Mouse (Mus musculus) embryonic facial prominence, embryonic 14.5 days (tissue): ENCODE measurements around the gene Map2k5. TPM values are rescaled to one million over a fixed set of nuclear protein-coding genes. Genes with fewer than 3 reads are reported as not detected.

ENCODE experiments used
- ATAC-seq: fragments of 200-750 bp; cut with Nextera tagmentation; 2 replicates; pipeline ENCODE4 v1.8.0; 2017; ENCODE audit warnings: low read depth, moderate number of reproducible peaks, moderate TSS enrichment
- DNase-seq: peaks from one replicate; pipeline ENCODE4 v3.0.0-alpha.2; 2015; ENCODE audit warnings: low spot score
- H3K27ac ChIP-seq: fragments of 300-500 bp; sonication (generic); replicated peaks from 2 replicates; pipeline ENCODE4 v1.5.1; 2014; ENCODE audit warnings: low read depth, mild to moderate bottlenecking, low read length, moderate library complexity
- H3K27me3 ChIP-seq: fragments of 300-500 bp; sonication (generic); replicated peaks from 2 replicates; pipeline ENCODE4 v1.6.1; 2014; ENCODE audit warnings: low read length; ENCODE audit not compliant: control insufficient read depth, insufficient read depth
- H3K36me3 ChIP-seq: fragments of 300-500 bp; sonication (generic); 2 replicates; pipeline ENCODE4 v1.6.1; 2014; ENCODE audit warnings: low read length, mixed read lengths; ENCODE audit not compliant: control insufficient read depth, insufficient read depth
- H3K4me1 ChIP-seq: fragments of 300-500 bp; sonication (generic); 2 replicates; pipeline ENCODE4 v1.6.1; 2014; ENCODE audit warnings: antibody characterized with exemption, low read length; ENCODE audit not compliant: control insufficient read depth, insufficient read depth
- H3K4me2 ChIP-seq: fragments of 300-500 bp; sonication (generic); 2 replicates; pipeline ENCODE4 v1.6.1; 2014; ENCODE audit warnings: low read depth, mild to moderate bottlenecking, low read length, moderate library complexity, mixed read lengths
- H3K4me3 ChIP-seq: fragments of 300-500 bp; sonication (generic); 2 replicates; pipeline ENCODE4 v1.5.1; 2014; ENCODE audit warnings: low read depth, mild to moderate bottlenecking, low read length
- H3K9ac ChIP-seq: fragments of 300-500 bp; sonication (generic); 2 replicates; pipeline ENCODE4 v1.6.1; 2014; ENCODE audit warnings: low read depth, mild to moderate bottlenecking, low read length, moderate library complexity, mixed read lengths
- H3K9me3 ChIP-seq: fragments of 300-500 bp; sonication (generic); 2 replicates; pipeline ENCODE4 v1.6.1; 2016; ENCODE audit warnings: low read length; ENCODE audit not compliant: control insufficient read depth
- WGBS: fragments of 180-500 bp; shearing (Covaris S2); extraction: QIAGEN DNeasy Blood & Tissue Kit; methylation state at CpG from one replicate; pipeline ENCODE4 v1.1.7; 2014; 5-methylcytosine and 5-hydroxymethylcytosine counted together
- polyA plus RNA-seq: library from polyadenylated mRNA; unstranded; fragments of >200 nt; fragmentation: Nextera tagmentation; extraction: Ambion mirVana; gene quantifications from 2 replicates; pipeline ENCODE4 v1.2.1, GENCODE M21; 2014

Gene Map2k5
- polyA plus RNA-seq, 1 experiment from 2014 or later, result 31.3 TPM

DNA sequence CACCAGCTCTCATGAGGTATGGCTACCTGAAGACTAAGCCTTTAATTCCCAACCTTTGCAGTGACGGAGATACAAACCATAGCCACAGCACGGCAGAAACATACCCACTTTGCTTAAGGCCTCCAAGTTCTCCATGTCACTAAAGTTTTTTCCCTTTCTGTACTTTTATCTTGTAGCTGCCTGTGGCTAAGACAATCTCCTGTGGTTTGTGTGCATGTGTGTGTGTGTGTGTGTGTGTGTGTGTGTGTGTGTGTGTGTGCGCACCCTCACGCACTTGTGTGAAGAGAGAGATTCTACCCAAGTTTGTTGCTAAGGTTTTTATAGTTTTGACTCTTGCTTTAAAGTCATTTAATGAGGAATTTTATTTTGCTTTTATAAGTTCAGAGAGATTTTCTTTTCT lies 5.1 kb upstream of the Map2k5 start:
- Histone ChIP-seq H3K36me3 (no peaks in the 10 kb centered on the region), H3K4me1 (no peaks in the 10 kb centered on the region), H3K27me3 (no peaks in the 10 kb centered on the region), H3K27ac (no peak overlapping the region), H3K4me3 (no peak overlapping the region), H3K9ac (no peak overlapping the region), H3K4me2 (no peak overlapping the region), H3K9me3 (no peaks in the 10 kb centered on the region)
- 88% methylated on average over 4 of the region's 4 CpGs for WGBS
- ATAC-seq, result no peak
- no peak for DNase-seq

DNA sequence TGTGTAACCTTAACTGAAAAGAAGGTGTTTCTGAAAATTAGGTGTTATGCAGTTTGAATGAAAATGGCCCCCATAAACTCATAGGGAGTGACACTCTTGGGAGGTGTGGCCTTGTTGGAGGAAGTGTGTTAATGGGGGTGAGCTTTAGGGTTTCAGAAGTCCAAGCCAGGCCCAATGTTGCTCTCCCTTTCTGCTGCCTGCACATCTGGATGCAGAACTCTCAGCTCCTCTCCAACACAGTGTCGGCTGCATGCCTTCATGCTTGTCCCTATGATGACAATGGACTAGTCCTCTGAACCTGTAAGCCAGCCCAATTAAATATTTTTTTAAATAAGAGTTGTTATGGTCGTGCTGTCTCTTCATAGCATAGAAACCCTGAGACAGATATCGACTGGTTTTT lies 2.6 kb upstream of the Map2k5 start:
- Histone ChIP-seq H3K9ac (no peak overlapping the region), H3K27ac (no peak overlapping the region), H3K27me3 (no peaks in the 10 kb centered on the region), H3K4me2 (no peak overlapping the region), H3K36me3 (no peaks in the 10 kb centered on the region), H3K4me3 (no peak overlapping the region), H3K4me1 (peaks cover 5% of the 10 kb centered on the region; the same call in 1 of the 2 replicates), H3K9me3 (no peaks in the 10 kb centered on the region)
- no peak for ATAC-seq
- DNase-seq, result no peak
- WGBS, result 85% methylated on average over 3 of the region's 3 CpGs

DNA sequence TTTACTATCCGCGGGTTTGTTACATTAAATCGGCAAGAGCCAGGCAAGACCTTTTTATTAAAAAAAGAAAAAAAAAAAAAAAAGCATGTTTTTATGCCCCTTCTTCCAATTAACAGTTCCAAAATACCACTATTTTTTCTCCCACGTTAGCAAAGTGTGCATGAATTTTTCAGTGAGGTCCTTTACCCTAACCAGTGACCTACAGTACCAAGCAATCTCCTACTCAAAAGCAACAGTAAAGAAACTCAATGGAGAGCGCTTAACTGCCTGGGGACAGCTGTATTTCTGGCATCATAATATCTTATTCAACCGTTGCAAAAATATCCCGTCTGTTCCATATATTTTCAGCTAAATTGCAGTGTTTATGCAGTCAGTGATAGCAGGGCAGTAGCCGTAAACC lies 472 bp upstream of the Map2k5 start:
- Histone ChIP-seq H3K4me3 (peak overlapping the region; percentile 75), H3K27ac (peak overlapping the region; percentile 77; the same call in 1 of the 2 replicates), H3K9me3 (no peaks in the 10 kb centered on the region), H3K4me1 (peaks cover 5% of the 10 kb centered on the region; the same call in 1 of the 2 replicates), H3K4me2 (peak overlapping the region; percentile 72), H3K36me3 (peaks cover 18% of the 10 kb centered on the region), H3K27me3 (no peaks in the 10 kb centered on the region), H3K9ac (peak overlapping the region; percentile 87)
- DNase-seq, result no peak
- no peak for ATAC-seq
- WGBS, result 17% methylated on average over 8 of the region's 8 CpGs

DNA sequence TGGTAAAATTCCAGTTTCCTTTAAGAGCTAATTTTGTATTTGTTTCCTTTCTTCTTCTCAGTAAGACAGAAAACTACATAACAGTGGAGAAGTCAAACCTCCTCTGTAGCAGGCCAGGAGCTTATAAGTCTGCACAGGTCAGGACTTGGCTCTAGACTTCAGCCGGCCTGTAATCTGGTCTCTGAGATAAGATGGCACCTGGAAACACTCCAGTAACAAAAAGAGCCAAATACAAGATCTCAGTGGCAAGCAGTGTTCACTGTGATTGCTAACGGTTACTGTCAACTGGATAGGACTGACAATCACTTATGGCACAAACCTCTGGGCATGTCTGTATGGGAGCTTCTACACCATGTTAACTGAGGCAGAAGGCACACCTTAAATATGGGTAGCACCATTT lies 4.4 kb downstream of the Map2k5 start:
- H3K9ac ChIP-seq, result no peak overlapping the region
- ATAC-seq, result no peak
- H3K36me3 ChIP-seq, result peaks cover 39% of the 10 kb centered on the region
- no peak overlapping the region for H3K4me2 ChIP-seq
- DNase-seq, result no peak
- no peaks in the 10 kb centered on the region for H3K27me3 ChIP-seq
- H3K9me3 ChIP-seq, result no peaks in the 10 kb centered on the region
- H3K27ac ChIP-seq, result no peak overlapping the region
- peaks cover 8% of the 10 kb centered on the region; the same call in 1 of the 2 replicates for H3K4me1 ChIP-seq
- WGBS, result 92% methylated on average over 2 of the region's 2 CpGs
- no peak overlapping the region for H3K4me3 ChIP-seq

DNA sequence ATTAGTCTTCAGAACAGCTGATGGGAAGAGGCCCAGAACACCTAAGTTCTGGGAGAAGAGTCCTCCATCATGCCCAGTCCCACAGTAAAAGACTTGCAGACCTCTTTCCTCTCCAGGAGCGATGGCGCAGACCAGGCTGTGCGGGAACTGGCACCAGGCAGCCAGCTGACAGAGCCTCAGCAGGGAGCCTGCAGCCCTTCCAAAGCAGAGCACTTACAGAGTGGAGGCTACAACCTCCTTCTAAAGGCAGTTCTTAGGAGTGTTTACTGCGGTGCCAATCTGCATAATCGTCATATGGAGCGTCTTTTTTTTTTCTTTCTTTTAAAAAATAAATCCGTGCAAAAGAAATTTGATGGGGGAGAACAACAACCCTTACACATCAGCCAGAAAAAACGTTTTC lies 5.2 kb downstream of the Map2k5 start:
- DNase-seq (no peak), ATAC-seq (no peak)
- Histone ChIP-seq H3K27ac (no peak overlapping the region), H3K27me3 (no peaks in the 10 kb centered on the region), H3K4me1 (peaks cover 8% of the 10 kb centered on the region; the same call in 1 of the 2 replicates), H3K9ac (no peak overlapping the region), H3K9me3 (no peaks in the 10 kb centered on the region), H3K4me3 (no peak overlapping the region), H3K4me2 (no peak overlapping the region), H3K36me3 (peaks cover 39% of the 10 kb centered on the region)
- WGBS, result 73% methylated on average over 8 of the region's 8 CpGs

DNA sequence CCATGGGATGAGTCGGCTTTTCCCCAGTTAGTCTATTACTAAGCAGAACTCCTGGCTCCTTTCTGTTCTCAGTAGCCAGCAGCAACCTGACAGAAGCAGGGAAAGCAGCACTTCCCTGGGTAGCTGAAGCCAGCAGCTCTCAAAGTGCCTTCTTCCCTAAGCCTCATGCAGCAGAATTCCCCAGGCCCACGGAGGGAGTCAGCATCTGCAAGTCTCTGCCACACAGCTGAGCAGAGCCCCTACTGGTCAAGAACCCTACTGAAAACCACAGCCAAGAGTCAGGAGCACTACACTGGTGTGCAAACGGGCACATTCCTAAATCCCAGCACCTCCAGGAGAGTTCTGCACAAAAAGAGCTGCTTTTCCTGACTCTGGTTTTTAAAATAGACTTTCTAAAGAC lies 17.3 kb downstream of the Map2k5 start:
- H3K27ac ChIP-seq, result no peak overlapping the region
- H3K27me3 ChIP-seq, result no peaks in the 10 kb centered on the region
- no peak overlapping the region for H3K4me3 ChIP-seq
- H3K4me2 ChIP-seq, result no peak overlapping the region
- no peaks in the 10 kb centered on the region for H3K4me1 ChIP-seq
- ATAC-seq, result no peak
- peaks cover 22% of the 10 kb centered on the region for H3K36me3 ChIP-seq
- no peaks in the 10 kb centered on the region for H3K9me3 ChIP-seq
- 55% methylated on average over 3 of the region's 3 CpGs for WGBS
- H3K9ac ChIP-seq, result no peak overlapping the region
- no peak for DNase-seq

DNA sequence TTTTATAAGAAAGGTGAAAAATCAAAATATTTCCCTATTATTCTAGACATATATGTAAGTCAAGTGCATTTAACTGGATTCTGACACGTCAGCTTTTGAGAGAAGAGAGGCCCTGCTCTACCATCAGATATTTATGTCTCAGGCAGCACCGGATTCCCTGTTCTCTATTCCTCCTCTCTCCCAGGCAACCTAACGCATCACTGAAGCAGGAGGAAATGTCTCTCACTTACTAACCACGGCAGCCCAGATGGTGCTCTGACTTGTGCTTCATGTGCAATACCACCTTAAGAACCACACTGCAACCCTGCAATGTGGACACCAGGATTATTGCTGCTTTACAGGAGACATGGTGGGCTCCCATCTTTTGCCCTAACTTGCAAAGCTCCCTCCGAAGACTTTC lies 18.7 kb downstream of the Map2k5 start:
- Histone ChIP-seq H3K4me2 (no peak overlapping the region), H3K36me3 (peaks cover 16% of the 10 kb centered on the region; the same call in 1 of the 2 replicates)
- 85% methylated on average over 5 of the region's 5 CpGs for WGBS

DNA sequence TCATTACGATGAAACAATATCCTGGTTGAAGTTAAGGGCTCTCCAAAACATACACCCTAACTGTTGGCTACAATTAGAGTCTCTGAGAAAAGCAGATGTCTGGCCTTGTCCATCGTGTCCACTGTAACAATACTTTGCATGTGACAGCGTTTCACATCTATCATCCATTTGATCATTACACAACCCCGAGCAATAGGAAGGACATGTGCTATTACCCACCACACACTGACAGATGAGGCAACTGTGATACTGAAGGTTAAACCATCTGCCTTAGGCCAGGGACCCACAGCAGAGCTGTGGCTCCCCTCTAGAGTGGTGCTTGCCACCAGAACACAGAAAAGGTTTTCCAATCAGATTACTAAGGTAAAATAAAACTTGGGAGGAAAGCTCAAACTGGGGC lies 21.0 kb downstream of the Map2k5 start:
- Histone ChIP-seq H3K4me2 (no peak overlapping the region), H3K27ac (no peak overlapping the region), H3K36me3 (peaks cover 14% of the 10 kb centered on the region; the same call in 1 of the 2 replicates), H3K27me3 (no peaks in the 10 kb centered on the region), H3K4me1 (no peaks in the 10 kb centered on the region), H3K9ac (no peak overlapping the region), H3K9me3 (no peaks in the 10 kb centered on the region), H3K4me3 (no peak overlapping the region)
- DNase-seq, result no peak
- no peak for ATAC-seq
- 78% methylated on average over 4 of the region's 4 CpGs for WGBS

More for the DNA sequence above, 18.7 kb downstream of the Map2k5 start:
- DNase-seq (no peak), ATAC-seq (no peak)
- H3K9ac ChIP-seq, result no peak overlapping the region
- no peak overlapping the region for H3K4me3 ChIP-seq
- no peaks in the 10 kb centered on the region for H3K27me3 ChIP-seq
- no peaks in the 10 kb centered on the region for H3K9me3 ChIP-seq
- H3K4me1 ChIP-seq, result no peaks in the 10 kb centered on the region
- H3K27ac ChIP-seq, result no peak overlapping the region

DNA sequence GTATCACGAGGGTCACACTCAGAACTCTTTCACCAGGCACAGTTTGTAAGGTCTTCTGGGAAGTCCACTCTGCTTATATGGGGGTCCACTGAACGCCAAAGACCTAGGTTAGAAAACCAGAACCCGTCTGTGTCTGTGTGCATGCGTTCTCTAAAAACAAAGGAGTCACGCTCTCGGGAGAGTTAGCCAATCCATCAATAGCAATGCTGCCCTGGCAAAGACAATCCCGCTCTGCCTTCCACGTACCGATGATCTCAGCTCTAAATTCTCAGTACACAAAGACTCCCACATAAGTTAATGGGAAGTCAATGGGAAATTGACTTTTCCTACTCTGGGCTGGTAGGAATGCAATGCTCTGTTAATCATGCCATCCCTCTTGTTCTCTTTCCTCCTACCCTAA lies 21.4 kb downstream of the Map2k5 start:
- H3K9me3 ChIP-seq, result no peaks in the 10 kb centered on the region
- DNase-seq (no peak), ATAC-seq (no peak)
- H3K4me1 ChIP-seq, result no peaks in the 10 kb centered on the region
- H3K4me2 ChIP-seq, result no peak overlapping the region
- no peak overlapping the region for H3K27ac ChIP-seq
- no peak overlapping the region for H3K4me3 ChIP-seq
- H3K27me3 ChIP-seq, result no peaks in the 10 kb centered on the region
- peaks cover 12% of the 10 kb centered on the region; the same call in 1 of the 2 replicates for H3K36me3 ChIP-seq
- no peak overlapping the region for H3K9ac ChIP-seq
- 85% methylated on average over 9 of the region's 9 CpGs for WGBS
